In genomic region chr13:21161591-21161990, GRCm38 (mm10) we compare ENCODE assay signal across 10 mouse cellular contexts. TPM values are rescaled to one million over a fixed set of nuclear protein-coding genes. Genes with fewer than 3 reads are reported as not detected.
DNase-seq lines count a peak whose midpoint lies in the region; ATAC-seq lines count a peak whose summit lies in the region.
"Had no signal": no experiment of that assay in that cellular context is flagged by ENCODE, and none has a peak within 500 bp of the region (broad histone marks: within the 10 kb centered on the region; RNA-seq: fewer than 3 reads in every experiment).

No protein-coding gene starts in this region.

- peak; percentile 24 for DNase-seq in embryo, embryonic 10 days (ENCODE audit: low spot score)
- no peak for DNase-seq in embryo, embryonic 11 days
- no peak for DNase-seq in neural tube, embryonic 11.5 days (ENCODE audit: low spot score)
- DNase-seq in neural tube, embryonic 10.5 days (ENCODE audit: extremely low spot score, low spot score), result no peak
- no peak for DNase-seq in gastrocnemius, adult 8-10 months (ENCODE audit: low spot score in 2 of 2)
- no peak for DNase-seq in thymus, postnatal 14 days
- DNase-seq in MN1 (ENCODE audit: low spot score), result no peak

- no peaks in the 10 kb centered on the region for H3K4me1 ChIP-seq in neural tube, embryonic 11.5 days (ENCODE audit: control insufficient read depth, insufficient read depth, low read length)
- H3K4me1 ChIP-seq in liver, embryonic 15.5 days (replicated peaks), result peaks cover 31% of the 10 kb centered on the region

- H3K4me2 ChIP-seq in neural tube, embryonic 11.5 days (ENCODE audit: low read depth), result peak overlapping the region; percentile 17
- peak overlapping the region; percentile 81 for H3K4me2 ChIP-seq in liver, embryonic 15.5 days

- no peaks in the 10 kb centered on the region for H3K36me3 ChIP-seq in neural tube, embryonic 11.5 days (ENCODE audit: control insufficient read depth, insufficient read depth, low read length)
- H3K36me3 ChIP-seq in liver, embryonic 15.5 days (replicated peaks), result no peaks in the 10 kb centered on the region

- ATAC-seq in neural tube, embryonic 11.5 days (ENCODE audit: insufficient read depth, low FRiP score, low TSS enrichment), result no peak
- ATAC-seq in liver, embryonic 15.5 days (ENCODE audit: insufficient read depth), result peak; percentile 27; the same call in 1 of the 2 replicates

- no peak overlapping the region for H3K27ac ChIP-seq in neural tube, embryonic 11.5 days (ENCODE audit: low read depth, low read length)
- H3K27ac ChIP-seq in liver, embryonic 15.5 days (replicated peaks), result no peak overlapping the region

- no peak overlapping the region for H3K9ac ChIP-seq in neural tube, embryonic 11.5 days (ENCODE audit: low read length)
- H3K9ac ChIP-seq in liver, embryonic 15.5 days, result no peak overlapping the region

- 51% methylated on average over 2 of the region's 2 CpGs for whole genome bisulfite sequencing in neural tube, embryonic 11.5 days
- WGBS in liver, embryonic 15.5 days (ENCODE audit: insufficient replicate concordance), result 36% methylated on average over 2 of the region's 2 CpGs

- peak overlapping the region; percentile 63 for H3K4me3 ChIP-seq in neural tube, embryonic 11.5 days (ENCODE audit: low read depth, low read length)
- H3K4me3 ChIP-seq in liver, embryonic 15.5 days (replicated peaks), result peak overlapping the region; percentile 70

- no peaks in the 10 kb centered on the region for H3K27me3 ChIP-seq in neural tube, embryonic 11.5 days (ENCODE audit: control insufficient read depth, insufficient read depth, low read length)
- H3K27me3 ChIP-seq in liver, embryonic 15.5 days, result peaks cover 53% of the 10 kb centered on the region

- no peaks in the 10 kb centered on the region for H3K9me3 ChIP-seq in neural tube, embryonic 11.5 days (ENCODE audit: control insufficient read depth, low read length)
- H3K9me3 ChIP-seq in liver, embryonic 15.5 days (replicated peaks), result no peaks in the 10 kb centered on the region

RNA-seq across cellular contexts. Expression of gene Olfr1368, which starts 15.9 kb away (rescaled TPM):
- polyA plus RNA-seq in neural tube, embryonic 11.5 days (2014; fragmentation: Nextera tagmentation; extraction: Ambion mirVana), result not detected in 2 replicates
- polyA plus RNA-seq in liver, embryonic 15.5 days (2015; fragmentation: Nextera tagmentation; extraction: Ambion mirVana), result not detected in 2 replicates
- total RNA-seq in gastrocnemius, adult 8-10 months (2022), result not detected
- total RNA-seq: adrenal gland, adult 2 months; left cerebral cortex, adult 18-20 months had no signal
- polyA plus RNA-seq: adrenal gland, adult 2 months had no signal

RNA-seq across cellular contexts. Expression of gene Trim27, which starts 17.7 kb away (rescaled TPM):
- 150 and 160 TPM in 2 replicates for polyA plus RNA-seq in neural tube, embryonic 11.5 days (2014; fragmentation: Nextera tagmentation; extraction: Ambion mirVana)
- polyA plus RNA-seq in liver, embryonic 15.5 days (2015; fragmentation: Nextera tagmentation; extraction: Ambion mirVana), result 59.3 and 65.7 TPM in 2 replicates
- 10 to 100 TPM; 22.7 to 27.5 (median 25.3) TPM for total RNA-seq in gastrocnemius, adult 8-10 months (2022)

RNA-seq across cellular contexts. Expression of gene Olfr263, which starts 32.2 kb away (rescaled TPM):
- not detected in 2 replicates for polyA plus RNA-seq in neural tube, embryonic 11.5 days (2014; fragmentation: Nextera tagmentation; extraction: Ambion mirVana)
- not detected in 2 replicates for polyA plus RNA-seq in liver, embryonic 15.5 days (2015; fragmentation: Nextera tagmentation; extraction: Ambion mirVana)
- not detected for total RNA-seq in gastrocnemius, adult 8-10 months (2022)
- total RNA-seq: adrenal gland, adult 2 months; left cerebral cortex, adult 18-20 months had no signal
- polyA plus RNA-seq: adrenal gland, adult 2 months had no signal

RNA-seq across cellular contexts. Expression of gene Olfr1369-ps1, which starts 50.3 kb away (rescaled TPM):
- polyA plus RNA-seq in neural tube, embryonic 11.5 days (2014; fragmentation: Nextera tagmentation; extraction: Ambion mirVana), result not detected in 2 replicates
- 0.02 TPM in 1 of 2 replicates, not detected in the other for polyA plus RNA-seq in liver, embryonic 15.5 days (2015; fragmentation: Nextera tagmentation; extraction: Ambion mirVana)
- total RNA-seq in gastrocnemius, adult 8-10 months (2022), result not detected
- total RNA-seq: adrenal gland, adult 2 months; left cerebral cortex, adult 18-20 months had no signal
- polyA plus RNA-seq: adrenal gland, adult 2 months had no signal
